Mouse (Mus musculus): ENCODE results near the gene Rad51b.

GRCm38 (mm10) chr12:79858336-79858735, 561.3 kb downstream of the Rad51b start:
- TF ChIP-seq CTCF (conservative IDR thresholded peaks at IDR 0.05; ENCODE audit: low read length) (no peak), POU5F1 (IDR thresholded peaks at IDR 0.05; ENCODE audit: borderline replicate concordance, low read length) (no peak)

Data from E14TG2a.4 (cell line).